Mouse (Mus musculus): ENCODE results near the gene Zfp668. TPM values are rescaled to one million over a fixed set of nuclear protein-coding genes. Genes with fewer than 3 reads are reported as not detected.
"Not testable (repeated sequence)": the region's sequence is repeated elsewhere in the genome, so short reads cannot be mapped to it uniquely, and the experiment has no call there.

The Zfp668 gene
- total RNA-seq, 2 experiments from 2014 or later, result 6.7 to 7.4 TPM

DNA sequence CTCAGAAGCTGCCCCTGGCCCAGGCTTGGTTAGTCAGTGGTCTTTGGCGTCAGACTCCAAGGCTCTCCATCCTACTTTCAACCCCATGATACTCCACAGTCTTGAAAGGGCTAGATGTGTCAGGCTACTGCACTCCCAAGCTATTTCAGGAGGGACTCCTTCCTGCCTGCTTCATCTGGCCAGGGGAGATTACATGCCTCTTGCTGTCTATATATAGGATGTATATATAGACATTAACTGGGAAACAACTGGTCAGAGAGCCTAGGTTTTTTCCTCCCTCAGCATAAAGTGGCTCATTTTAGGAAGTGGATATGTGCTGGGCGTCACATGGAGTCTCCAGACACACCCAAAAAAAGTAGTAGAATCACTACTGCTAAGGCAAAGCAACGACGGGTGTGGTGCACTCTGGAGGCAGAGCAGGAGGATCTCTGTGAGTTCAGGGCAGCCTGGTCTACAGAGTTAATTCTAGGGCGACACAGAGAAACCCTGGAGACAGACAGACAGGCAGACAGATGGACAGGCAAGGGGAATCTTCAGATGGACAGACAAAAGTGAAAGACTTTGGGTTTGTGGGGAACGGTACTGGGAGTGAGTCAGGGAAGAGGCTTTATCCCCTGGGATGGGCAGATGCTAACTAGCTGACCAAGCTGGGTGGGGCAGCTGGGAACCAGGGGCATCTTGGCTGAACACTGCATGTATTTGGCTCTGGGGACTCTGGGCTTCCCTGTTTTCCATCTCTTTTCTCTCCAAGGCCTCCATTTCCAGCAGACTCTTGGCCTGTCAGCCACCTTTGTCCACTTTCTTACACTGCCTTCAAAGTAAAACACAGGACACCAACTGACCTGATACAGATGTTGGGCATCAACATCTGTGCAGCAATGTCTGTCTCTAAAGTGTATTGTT, 26.4 kb downstream of the Zfp668 start:
- no peak for ATAC-seq (replicated peaks; ENCODE audit: poor library complexity)

DNA sequence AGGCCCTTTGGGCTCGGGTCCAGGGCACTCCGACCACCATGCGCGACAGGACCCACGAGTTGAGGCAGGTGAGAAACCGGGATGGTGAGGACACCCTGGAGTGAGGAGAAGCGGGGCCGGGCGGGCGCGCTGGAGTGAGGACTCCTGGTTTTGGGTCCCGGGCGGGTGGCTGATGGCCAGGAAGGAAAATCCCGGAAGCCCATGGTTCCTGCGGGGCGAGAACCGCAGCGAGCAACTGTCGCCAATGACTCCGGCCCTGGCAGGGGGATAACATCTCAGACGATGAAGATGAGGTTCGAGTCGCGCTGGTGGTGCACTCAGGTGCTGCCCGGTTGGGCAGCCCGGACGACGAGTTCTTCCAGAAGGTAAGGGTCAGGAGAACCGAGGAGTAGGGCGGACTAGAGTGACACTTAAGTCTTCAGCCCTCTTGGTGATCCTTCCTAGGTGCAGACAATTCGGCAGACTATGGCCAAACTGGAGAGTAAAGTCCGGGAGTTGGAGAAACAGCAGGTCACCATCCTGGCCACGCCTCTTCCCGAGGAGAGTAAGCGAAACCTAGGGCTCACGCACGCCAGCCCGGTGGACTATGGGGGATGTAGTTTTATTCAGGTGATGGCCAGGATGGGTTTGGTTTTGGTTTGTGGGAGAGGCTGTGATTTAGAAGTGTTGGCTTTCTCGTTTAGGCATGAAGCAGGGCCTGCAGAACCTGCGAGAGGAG, 34.5 kb downstream of the Zfp668 start:
- ATAC-seq (replicated peaks; ENCODE audit: poor library complexity), result peak; percentile 66

DNA sequence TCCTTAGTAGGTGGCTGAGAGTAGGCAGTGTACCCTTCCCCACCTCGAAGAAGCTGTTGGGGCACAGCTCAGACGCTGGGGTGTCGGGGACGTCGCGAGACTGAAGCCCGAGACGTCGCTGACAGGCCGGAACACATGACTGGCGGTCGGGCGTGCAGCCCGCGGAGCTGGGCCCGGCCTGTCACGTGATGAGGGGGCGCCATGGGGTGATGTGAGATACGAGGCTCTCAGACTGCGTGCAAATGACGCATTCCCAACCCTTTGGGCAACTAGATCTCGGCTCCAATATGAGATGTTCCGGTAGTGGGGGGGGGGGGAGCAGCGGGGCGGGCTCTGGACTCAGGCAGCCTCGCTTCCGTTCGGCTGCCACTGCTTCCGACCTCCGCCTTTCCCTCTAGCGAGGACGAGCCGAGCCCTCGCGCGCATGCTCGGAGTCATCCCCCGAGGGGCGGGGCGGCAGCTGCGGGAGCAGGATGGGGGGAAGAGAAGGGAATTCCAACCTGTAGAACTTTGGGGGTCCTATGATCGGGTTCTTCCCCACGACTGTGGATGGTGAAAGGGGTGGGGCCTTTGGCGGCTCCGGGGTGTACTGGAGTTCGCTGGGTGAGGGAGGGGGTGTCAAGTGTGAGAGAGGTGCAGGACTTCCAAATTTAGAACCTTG, 35.2 kb downstream of the Zfp668 start:
- peak; percentile 82 for ATAC-seq (replicated peaks; ENCODE audit: poor library complexity)

DNA sequence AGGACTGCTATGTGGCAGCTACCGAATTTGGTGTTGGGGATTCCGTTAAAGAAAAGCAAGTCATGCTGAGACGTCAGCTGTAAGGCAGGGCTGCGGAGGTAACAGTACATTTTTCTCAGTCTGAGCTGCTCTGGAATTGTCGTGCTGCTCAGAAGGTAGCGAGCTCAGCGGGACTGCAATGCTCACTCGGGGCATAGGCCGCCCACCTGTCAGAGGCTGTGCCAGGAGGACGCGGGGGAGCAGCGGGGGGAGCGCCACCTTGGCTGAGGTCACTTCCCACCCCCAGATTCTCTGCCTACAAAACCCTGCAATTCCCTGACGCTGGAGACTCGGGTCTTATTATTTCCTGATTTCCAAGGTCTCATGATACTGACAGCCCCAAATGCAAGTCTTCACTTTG, 35.7 kb downstream of the Zfp668 start:
- peak; percentile 45 for ATAC-seq (replicated peaks; ENCODE audit: poor library complexity)

DNA sequence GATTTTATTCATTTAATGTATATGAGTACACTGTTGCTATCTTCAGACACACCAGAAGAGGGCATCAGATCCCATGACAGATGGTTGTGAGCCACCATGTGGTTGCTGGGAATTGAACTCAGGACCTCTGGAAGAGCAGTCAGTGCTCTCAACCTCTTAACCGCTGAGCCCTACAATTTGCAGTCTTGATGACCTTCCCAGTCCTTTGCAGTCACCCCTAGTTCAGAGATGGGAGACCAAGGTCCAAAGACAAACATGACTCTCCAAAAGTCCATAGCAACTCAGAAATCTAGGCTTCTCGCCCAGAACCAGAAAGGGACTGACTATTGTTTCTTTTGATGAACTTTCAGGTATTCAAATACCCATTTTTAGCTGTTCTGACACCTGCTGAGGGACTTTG, 36.6 kb downstream of the Zfp668 start:
- ATAC-seq (replicated peaks; ENCODE audit: poor library complexity), result not testable (repeated sequence)

DNA sequence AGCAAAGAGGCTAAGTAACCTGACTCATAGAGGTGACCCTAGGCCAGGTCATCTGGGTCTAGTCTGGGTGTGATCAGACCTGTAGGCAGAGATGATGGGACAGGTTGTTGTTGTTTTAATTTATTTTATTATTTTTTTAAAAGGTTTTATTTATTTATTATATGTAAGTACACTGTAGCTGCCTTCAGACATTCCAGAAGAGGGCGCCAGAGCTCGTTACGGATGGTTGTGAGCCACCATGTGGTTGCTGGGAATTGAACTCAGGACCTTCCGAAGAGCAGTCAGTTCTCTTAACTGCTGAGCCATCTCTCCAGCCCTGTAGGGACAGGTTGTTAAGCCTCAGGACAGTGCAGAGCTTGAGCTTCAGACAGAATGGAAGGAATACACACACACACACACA, 38.8 kb downstream of the Zfp668 start:
- not testable (repeated sequence) for ATAC-seq (replicated peaks; ENCODE audit: poor library complexity)

DNA sequence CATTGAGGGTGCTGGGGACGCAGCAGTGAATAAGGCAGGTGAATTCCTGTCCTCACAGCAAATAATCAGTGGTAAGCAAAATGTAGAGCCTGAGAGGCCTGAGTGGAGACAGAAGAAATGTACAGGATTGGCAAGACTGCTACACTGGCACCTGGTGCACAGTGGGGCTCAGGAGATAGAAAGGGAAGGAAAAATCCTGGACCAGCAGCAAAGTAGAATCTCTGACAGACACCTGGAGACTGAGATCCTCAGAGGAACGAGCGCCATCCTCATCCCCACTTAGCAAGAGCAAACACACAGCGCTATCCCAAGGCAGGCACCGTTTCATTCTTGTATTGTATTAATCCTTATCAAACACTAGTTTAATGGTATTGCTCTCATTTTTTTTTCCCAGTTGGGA, 39.2 kb downstream of the Zfp668 start:
- ATAC-seq (replicated peaks; ENCODE audit: poor library complexity), result no peak

DNA sequence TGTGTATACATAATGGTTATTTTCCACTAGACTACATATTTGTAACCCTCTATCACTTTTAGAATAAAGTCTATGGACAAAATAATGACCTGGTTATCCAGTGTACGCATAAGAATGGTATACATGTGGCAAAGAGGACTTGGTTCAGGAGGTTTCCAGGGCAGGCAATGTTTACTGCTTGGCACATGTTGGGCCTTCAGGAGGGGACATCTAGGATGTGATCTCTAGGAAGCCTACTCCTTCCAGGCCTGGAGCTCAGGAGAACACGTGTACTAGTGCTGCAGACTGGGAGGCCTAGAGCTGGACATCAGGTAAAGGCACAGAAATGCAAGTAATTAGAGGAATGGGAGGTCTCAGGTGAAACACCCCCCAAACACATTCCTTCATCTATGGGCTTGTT, 41.1 kb downstream of the Zfp668 start:
- no peak for ATAC-seq (replicated peaks; ENCODE audit: poor library complexity)

DNA sequence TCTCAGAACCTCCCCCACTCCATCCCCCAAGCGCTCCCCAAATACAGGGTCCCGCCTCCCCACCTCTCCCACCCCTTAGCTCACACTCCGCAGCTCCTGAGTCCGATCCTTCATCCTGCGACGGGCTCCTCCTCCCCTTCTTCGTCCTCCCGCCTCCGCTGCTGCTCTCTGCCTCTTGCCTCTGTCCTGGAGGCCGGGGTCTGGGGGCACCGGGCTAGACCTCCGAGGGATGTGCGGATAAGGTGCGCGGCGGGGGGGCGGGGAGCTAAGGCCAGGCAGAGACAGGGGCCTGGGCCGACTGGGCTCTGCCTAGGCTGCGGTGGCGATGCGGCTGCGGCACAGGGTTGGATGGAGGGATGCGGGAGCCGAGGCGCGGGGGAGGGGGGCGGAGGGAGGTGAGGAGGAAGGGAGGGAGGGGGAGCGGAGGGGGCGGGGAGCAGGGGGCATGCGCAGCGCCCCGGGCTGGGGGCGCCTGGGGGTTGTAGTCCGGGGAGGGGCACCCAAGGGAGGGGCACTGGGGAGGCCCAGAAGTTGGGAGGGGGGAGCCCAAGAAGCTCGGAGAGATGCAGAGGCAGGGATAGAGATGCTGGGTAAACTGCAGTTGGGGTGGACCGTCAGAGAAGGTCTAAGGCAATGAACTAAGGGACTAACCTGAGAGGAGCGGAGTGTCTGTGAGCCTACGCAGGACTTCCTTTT, 52.3 kb downstream of the Zfp668 start, which contains the start of the genes Stx4a and Stx1b:
TSS of gene Stx4a (plus strand) at position 119 of the 696 bp plus-strand sequence.
TSS of gene Stx1b (minus strand) at position 374 of the 696 bp plus-strand sequence.
- ATAC-seq (replicated peaks; ENCODE audit: poor library complexity), result no peak

DNA sequence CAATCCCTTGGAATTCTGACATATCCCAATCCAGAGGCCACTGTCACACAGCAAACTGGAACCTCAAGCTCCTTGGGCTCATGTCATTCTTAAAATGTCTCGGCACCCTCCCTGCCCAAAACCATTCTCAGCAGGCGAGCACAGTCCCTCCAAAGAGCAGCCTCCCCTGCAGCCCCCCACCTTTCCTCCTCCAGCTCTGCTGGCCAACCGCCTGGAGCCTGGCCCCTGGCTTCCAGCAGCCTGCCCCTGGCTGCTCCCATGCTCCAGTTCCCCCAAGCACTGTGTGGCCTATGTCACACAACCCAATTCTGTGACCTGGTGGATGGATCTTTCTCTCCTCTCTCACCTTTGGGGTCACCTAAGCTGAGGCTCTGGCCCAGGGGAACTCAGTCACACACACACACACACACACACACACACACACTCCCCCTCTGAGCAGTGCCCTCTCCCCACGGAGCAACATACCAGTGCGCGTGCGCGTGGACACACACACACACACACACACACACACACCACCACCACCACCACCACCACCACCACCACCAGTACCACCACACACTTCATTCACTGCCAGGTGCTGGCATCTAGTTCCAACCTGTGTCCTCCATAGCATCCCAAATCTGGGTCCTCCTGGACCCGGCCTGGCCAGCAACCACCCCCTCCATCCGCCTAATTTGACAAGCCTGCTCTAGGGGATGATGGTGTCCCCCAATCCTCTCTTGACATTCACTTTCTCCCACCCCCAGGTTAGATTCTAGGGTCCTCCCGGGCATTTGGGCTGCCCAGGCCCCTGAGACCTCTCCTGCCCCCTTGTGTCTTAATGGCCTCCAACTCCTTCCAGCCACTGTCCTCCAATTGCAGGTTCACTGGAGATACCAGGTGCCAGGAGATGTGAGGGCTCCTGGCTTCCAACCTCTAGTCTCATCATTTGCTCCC, 53.1 kb downstream of the Zfp668 start:
- no peak for ATAC-seq (replicated peaks; ENCODE audit: poor library complexity)

DNA sequence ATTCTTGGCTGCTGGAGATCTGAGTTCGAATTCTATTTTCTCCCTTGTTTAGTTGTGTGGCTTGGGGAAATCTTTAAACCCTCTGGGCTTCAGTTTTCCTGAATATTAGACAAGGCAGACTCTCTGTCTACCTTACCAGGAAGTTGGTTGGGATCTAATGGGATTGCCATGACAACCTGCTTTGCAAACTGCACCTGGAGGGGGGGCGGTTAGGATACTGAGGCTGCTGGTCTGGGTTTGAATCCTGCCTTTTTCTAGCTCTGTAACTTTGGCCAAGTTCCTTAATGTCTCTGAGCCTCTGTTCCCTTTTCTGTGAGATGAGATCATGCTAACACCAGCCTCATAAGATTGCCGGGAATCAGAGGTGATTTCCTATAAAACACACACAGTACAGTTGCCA, 54.1 kb downstream of the Zfp668 start:
- ATAC-seq (replicated peaks; ENCODE audit: poor library complexity), result no peak; the same call in 1 of the 2 replicates

DNA sequence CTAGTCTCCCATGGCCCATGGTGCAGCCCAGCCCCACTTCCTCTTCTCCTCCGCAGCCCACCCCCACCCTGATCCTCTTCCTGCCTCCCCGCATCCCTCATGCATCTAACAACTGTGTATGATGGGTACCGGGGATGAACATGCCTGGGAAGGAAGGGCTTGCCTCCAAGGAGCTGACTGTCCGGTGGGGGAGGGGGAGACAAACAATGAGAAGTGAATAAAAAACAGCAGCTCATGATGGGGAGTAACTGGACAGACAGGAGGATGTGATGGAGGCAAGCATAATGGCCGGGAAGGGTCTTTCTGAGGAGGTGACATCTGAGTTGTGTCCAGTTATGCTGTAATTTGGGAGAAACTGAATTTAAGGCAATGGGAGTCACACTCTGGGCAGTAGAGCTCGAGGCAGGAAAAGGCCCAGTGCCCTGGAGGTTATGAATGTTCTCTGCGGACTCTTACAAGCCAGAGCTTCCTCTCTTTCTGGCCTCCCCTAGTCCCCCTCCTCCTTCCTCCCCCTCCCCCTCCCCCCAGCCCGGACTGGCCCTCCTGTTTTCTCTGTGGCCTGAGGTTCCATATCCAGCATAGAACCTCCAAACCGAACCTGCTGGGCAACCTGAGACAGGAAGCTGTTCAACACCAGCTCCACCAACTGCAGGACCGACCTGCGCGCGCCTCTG, 55.7 kb downstream of the Zfp668 start:
- no peak for ATAC-seq (replicated peaks; ENCODE audit: poor library complexity)

DNA sequence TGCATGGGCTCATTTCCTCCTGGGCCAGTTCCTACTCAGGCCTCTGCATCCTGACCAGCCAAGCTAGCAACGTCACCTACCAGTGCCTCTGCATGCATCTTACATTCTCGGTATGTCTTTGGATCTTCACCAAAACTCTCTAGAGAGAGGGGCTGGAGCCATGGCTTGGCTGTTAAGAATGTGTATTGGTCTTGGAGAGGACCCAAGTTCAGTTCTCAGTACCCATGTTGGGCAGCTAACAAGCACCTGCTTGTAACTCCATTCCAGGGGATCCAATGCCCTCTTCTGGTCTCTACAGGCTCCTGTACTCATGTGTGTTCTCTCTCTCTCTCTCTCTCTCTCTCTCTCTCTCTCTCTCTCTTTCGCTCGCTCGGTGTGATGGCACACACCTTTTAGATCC, 58.9 kb downstream of the Zfp668 start:
- ATAC-seq (replicated peaks; ENCODE audit: poor library complexity), result no peak

DNA sequence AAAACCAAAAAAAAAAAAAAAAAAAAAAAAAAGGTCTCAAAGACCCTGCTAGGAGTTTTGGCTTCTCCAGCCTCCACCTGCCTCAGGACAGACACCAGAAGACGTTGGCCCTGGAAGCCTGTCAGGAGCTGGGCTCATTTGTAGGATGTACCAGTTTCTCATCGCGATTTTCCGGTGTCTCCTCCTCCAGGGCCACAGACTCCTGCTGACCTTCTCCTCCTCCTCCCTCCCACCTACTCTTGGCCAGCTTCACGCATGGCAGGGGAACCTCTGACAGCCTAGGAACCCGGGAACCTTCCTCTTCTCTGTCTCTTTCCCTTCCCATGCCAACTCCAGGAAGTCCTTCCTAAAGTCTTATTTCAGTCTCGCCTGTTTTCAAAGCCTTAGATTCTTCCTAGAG, 59.6 kb downstream of the Zfp668 start:
- no peak for ATAC-seq (replicated peaks; ENCODE audit: poor library complexity)

DNA sequence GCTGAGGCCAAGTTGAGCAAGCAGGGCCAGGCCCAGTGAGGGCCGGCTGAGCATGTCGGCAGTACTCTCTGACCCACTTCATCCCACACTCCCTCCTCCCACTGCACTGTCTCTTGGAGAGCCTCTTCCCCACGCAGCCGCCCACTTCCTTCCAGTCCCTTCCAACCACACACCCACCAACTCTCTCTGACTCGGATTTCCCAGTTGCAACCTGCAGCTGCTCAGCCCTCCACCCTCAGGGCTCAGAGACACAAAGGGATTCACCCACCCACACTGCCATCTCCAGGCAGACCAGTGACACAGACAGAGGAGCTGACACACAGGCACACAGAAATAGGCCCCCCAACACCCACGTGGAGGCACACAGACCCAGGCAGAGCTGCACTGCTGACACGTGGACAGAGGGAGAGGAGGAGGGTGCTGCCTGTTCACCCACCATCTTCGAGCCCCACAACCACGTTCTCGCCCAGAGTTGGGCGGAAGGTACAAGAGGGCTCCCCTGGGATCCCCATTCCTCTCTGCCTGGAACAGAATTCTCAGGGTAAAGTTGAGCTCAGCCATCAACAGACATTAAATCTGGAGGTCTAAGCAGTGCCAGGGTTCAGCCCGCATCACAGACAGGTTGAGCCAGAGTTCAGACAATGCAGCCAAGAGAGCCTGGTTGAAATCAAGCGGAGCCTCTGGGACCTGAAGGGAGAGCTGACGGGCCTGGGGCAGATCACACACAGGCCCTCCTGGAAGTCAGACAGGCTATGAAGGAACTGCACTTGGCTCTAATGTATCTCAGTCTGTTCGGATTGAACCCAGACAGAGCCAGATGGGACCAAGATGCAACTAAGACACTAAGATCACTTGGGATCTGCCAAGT, 60.4 kb downstream of the Zfp668 start:
- ATAC-seq (replicated peaks; ENCODE audit: poor library complexity), result peak; percentile 97

DNA sequence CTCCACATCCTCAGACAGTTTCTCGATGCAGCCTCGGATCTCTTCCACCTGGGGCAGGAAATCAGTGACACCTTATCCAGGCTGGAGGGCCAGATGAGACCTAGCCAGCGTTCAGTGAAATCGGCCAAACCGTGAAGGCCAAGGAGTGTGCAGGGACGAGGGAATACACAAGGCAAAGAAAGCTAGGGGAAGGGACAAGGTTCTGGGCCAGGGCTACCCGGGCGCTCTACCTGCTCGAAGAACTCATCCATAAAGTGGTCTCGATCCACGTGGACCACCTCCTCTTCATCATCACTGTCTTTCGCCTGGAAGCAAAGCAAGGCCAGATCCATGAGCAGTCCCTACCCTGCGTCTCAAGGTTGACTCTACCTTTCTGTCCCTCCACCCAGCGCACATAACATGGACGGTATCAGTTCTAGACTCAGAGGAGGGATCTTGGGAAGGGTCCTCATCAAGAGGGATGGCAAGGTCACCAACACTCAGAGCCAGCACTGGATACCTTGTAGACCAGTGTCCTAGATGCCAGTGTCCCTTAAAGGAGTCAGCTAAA, 61.4 kb downstream of the Zfp668 start:
- no peak for ATAC-seq (replicated peaks; ENCODE audit: poor library complexity)

DNA sequence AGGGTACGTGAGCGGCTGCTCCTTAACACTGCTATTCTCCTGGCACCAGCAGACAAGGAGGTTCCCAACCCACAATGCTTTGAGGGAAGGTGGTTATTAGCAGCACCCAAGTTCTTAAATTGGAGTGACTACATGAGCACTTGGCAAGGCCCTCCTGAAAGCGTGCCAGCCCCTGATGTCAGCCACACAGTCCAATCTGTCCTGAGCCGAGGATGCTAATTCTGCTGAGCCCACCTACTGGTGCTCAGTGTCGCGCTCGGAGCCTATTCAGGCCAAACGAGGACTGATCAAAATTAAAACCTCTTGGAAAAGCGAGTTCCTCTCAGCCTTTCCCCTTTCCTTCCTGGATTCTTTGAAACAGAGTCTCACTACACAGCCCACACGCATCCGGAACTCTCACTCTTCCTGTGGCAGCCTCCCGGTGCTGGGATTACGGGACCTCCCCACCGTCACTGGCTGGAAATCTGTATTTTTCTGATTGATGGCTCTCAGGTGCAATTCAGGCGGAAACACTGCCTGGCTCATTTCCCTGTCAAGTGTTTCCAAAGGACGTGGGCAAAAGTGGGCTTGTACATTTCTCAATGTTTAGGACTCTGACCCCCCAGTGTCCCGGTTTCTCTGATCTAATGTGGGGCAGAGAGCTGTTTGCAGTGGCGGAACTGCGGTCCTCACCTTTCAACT, 62.2 kb downstream of the Zfp668 start:
- no peak for ATAC-seq (replicated peaks; ENCODE audit: poor library complexity)
